Mouse (Mus musculus): ENCODE results near the gene Commd2.

DNA sequence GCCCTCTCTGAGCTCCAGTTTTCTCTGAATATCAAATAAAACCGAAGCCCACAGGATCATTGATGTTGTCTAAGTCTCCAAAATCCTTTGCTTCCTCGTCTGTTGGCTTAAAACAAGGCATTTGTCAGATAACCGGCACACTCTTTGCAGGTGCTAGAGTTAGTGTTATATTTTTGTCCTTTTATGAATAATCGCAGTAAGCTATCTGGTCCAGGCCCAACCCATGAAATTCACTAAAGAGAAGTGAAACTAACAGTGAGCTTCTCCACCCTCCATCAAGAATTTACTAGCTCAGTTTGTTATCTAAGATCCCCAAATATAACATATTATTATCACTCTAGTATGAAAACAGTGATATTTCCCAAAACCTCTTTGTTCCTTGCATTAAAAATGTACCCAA, 40.3 kb upstream of the Commd2 start:
- TF ChIP-seq CTCF (conservative IDR thresholded peaks at IDR 0.05; ENCODE audit: insufficient read depth, insufficient read length, low read depth, low read length) (no peak), POLR2A (IDR thresholded peaks at IDR 0.05; ENCODE audit: low read depth, low read length) (no peak)

All from kidney, adult 2 months (tissue).